ENCODE assay signal across 14 mouse cellular contexts in genomic region chr11:78346326-78347069, GRCm38 (mm10). TPM values are rescaled to one million over a fixed set of nuclear protein-coding genes. Genes with fewer than 3 reads are reported as not detected.
DNase-seq lines count a peak whose midpoint lies in the region; ATAC-seq and TF ChIP-seq lines count a peak whose summit lies in the region.
"Had no signal": no experiment of that assay in that cellular context is flagged by ENCODE, and none has a peak within 500 bp of the region (broad histone marks: within the 10 kb centered on the region; RNA-seq: fewer than 3 reads in every experiment).

No protein-coding gene starts in this region.

- no peak for TF ChIP-seq CTCF in gastrocnemius, adult 2 months (IDR thresholded peaks at IDR 0.05)

- peak overlapping the region; percentile 86 for H3K27ac ChIP-seq in gastrocnemius, adult 2 months
- no peak overlapping the region for H3K27ac ChIP-seq in midbrain, embryonic 12.5 days (replicated peaks)
- no peak overlapping the region for H3K27ac ChIP-seq in midbrain, embryonic 16.5 days (ENCODE audit: low read length)
- H3K27ac ChIP-seq in stomach, embryonic 14.5 days (ENCODE audit: low read length): 0 out of 2 replicates have a peak overlapping the region, but pooled peaks have one; percentile 15
- H3K27ac ChIP-seq: hindbrain, postnatal 0 days had no signal

- no peak for DNase-seq in gastrocnemius, adult 2 months
- no peak for DNase-seq in gastrocnemius, postnatal 14 days
- peak; percentile 39 for DNase-seq in induced T-regulatory cell, adult 2 months (ENCODE audit: low read depth)
- no peak for DNase-seq in gastrocnemius, adult 18-20 months (ENCODE audit: low spot score)
- DNase-seq in left cerebral cortex, adult 9 months (ENCODE audit: low spot score in 2 of 2): no peak

- H3K27me3 ChIP-seq in midbrain, embryonic 12.5 days: no peaks in the 10 kb centered on the region
- H3K27me3 ChIP-seq in midbrain, embryonic 16.5 days (ENCODE audit: control insufficient read depth, insufficient read depth, low read depth, low read length): no peaks in the 10 kb centered on the region
- H3K27me3 ChIP-seq in stomach, embryonic 14.5 days (ENCODE audit: control insufficient read depth, insufficient read depth, low read length): no peaks in the 10 kb centered on the region
- H3K27me3 ChIP-seq: heart, embryonic 12.5 days; Patski had no signal

- ATAC-seq in midbrain, embryonic 12.5 days (ENCODE audit: low FRiP score, low read depth): no peak
- ATAC-seq in midbrain, embryonic 16.5 days: no peak
- ATAC-seq in stomach, embryonic 14.5 days (ENCODE audit: insufficient number of reproducible peaks, insufficient read depth, low FRiP score, low read depth): no peak
- ATAC-seq: Patski had no signal

- peaks cover 32% of the 10 kb centered on the region for H3K4me1 ChIP-seq in midbrain, embryonic 12.5 days
- peaks cover 31% of the 10 kb centered on the region for H3K4me1 ChIP-seq in midbrain, embryonic 16.5 days (ENCODE audit: control insufficient read depth, insufficient read depth, low read length)
- peaks cover 26% of the 10 kb centered on the region for H3K4me1 ChIP-seq in stomach, embryonic 14.5 days (ENCODE audit: control insufficient read depth, insufficient read depth, low read length)

- H3K4me2 ChIP-seq in midbrain, embryonic 12.5 days (replicated peaks): 0 out of 2 replicates have a peak overlapping the region, but pooled peaks have one; percentile 0
- no peak overlapping the region for H3K4me2 ChIP-seq in midbrain, embryonic 16.5 days (ENCODE audit: low read length)
- H3K4me2 ChIP-seq in stomach, embryonic 14.5 days (replicated peaks; ENCODE audit: low read depth, low read length): no peak overlapping the region

- no peak overlapping the region for H3K4me3 ChIP-seq in gastrocnemius, adult 2 months
- H3K4me3 ChIP-seq in midbrain, embryonic 12.5 days: no peak overlapping the region
- H3K4me3 ChIP-seq in midbrain, embryonic 16.5 days (ENCODE audit: low read depth, low read length): no peak overlapping the region
- no peak overlapping the region for H3K4me3 ChIP-seq in stomach, embryonic 14.5 days (ENCODE audit: low read depth, low read length)
- H3K4me3 ChIP-seq: heart, embryonic 12.5 days had no signal

- intact Hi-C loops in gastrocnemius, adult 2 months (cut with DNase I): loop anchor here (2.0 to 5.0 kb wide), 2 partner anchors 69 to 84 kb away; no protein-coding TSS in a partner anchor
- intact Hi-C loops in gastrocnemius, postnatal 14 days (cut with DNase I; ENCODE audit: low total_unique reads): loop anchor here (5.0 kb wide), 1 partner anchor 79 kb away; no protein-coding TSS in a partner anchor

- peaks cover 19% of the 10 kb centered on the region for H3K36me3 ChIP-seq in midbrain, embryonic 12.5 days
- peaks cover 11% of the 10 kb centered on the region for H3K36me3 ChIP-seq in midbrain, embryonic 16.5 days (ENCODE audit: control insufficient read depth, insufficient read depth, low read length)
- H3K36me3 ChIP-seq in stomach, embryonic 14.5 days (ENCODE audit: control insufficient read depth, insufficient read depth, low read length): peaks cover 10% of the 10 kb centered on the region

- H3K9me3 ChIP-seq in midbrain, embryonic 12.5 days: no peaks in the 10 kb centered on the region
- H3K9me3 ChIP-seq in midbrain, embryonic 16.5 days (replicated peaks; ENCODE audit: control insufficient read depth, low read length, poor library complexity, severe bottlenecking): no peaks in the 10 kb centered on the region
- H3K9me3 ChIP-seq in stomach, embryonic 14.5 days (ENCODE audit: control insufficient read depth, low read depth, low read length): no peaks in the 10 kb centered on the region
- H3K9me3 ChIP-seq: heart, embryonic 12.5 days had no signal

- H3K9ac ChIP-seq in midbrain, embryonic 12.5 days (replicated peaks): no peak overlapping the region
- H3K9ac ChIP-seq in midbrain, embryonic 16.5 days (ENCODE audit: low read depth, low read length): no peak overlapping the region
- H3K9ac ChIP-seq in stomach, embryonic 14.5 days (replicated peaks; ENCODE audit: low read depth, low read length): no peak overlapping the region

- 60% methylated on average over 6 of the region's 6 CpGs for WGBS in midbrain, embryonic 12.5 days
- 60% methylated on average over 6 of the region's 6 CpGs for whole genome bisulfite sequencing in midbrain, embryonic 16.5 days
- 77% methylated on average over 6 of the region's 6 CpGs for WGBS in stomach, embryonic 14.5 days

RNA-seq across cellular contexts. Expression of gene Unc119, which starts 3.2 kb away (rescaled TPM):
- total RNA-seq in gastrocnemius, adult 2 months (2021): 1 to 10 TPM; 7.1 to 9.2 TPM
- total RNA-seq in gastrocnemius, postnatal 14 days (2021): 10 to 100 TPM; 16.1 to 17.8 TPM
- 80.0 and 80.6 TPM in 2 replicates for polyA plus RNA-seq in midbrain, embryonic 12.5 days (2016; fragmentation: Nextera tagmentation; extraction: Ambion mirVana)
- 77.2 and 81.8 TPM in 2 replicates for polyA plus RNA-seq in midbrain, embryonic 16.5 days (2015; fragmentation: Nextera tagmentation; extraction: Ambion mirVana)
- polyA plus RNA-seq in stomach, embryonic 14.5 days (2014; fragmentation: Nextera tagmentation; extraction: Ambion mirVana): 45.9 and 47.5 TPM in 2 replicates
- total RNA-seq in gastrocnemius, adult 18-20 months (2021): 1 to 10 TPM; 8.3 TPM

RNA-seq across cellular contexts. Expression of gene Pigs, which starts 18.3 kb away (rescaled TPM):
- 10 to 100 TPM; 20.0 to 21.3 TPM for total RNA-seq in gastrocnemius, adult 2 months (2021)
- total RNA-seq in gastrocnemius, postnatal 14 days (2021): 10 to 100 TPM; 23.1 to 25.1 TPM
- polyA plus RNA-seq in midbrain, embryonic 12.5 days (2016; fragmentation: Nextera tagmentation; extraction: Ambion mirVana): 59.9 and 67.2 TPM in 2 replicates
- polyA plus RNA-seq in midbrain, embryonic 16.5 days (2015; fragmentation: Nextera tagmentation; extraction: Ambion mirVana): 70.7 and 79.0 TPM in 2 replicates
- 67.7 and 69.8 TPM in 2 replicates for polyA plus RNA-seq in stomach, embryonic 14.5 days (2014; fragmentation: Nextera tagmentation; extraction: Ambion mirVana)
- total RNA-seq in gastrocnemius, adult 18-20 months (2021): 10 to 100 TPM; 18.2 to 19.2 TPM

RNA-seq across cellular contexts. Expression of gene Aldoc, which starts 23.7 kb away (rescaled TPM):
- total RNA-seq in gastrocnemius, adult 2 months (2021): 1 to 10 TPM; 1.6 to 2.7 TPM
- total RNA-seq in gastrocnemius, postnatal 14 days (2021): 1 to 10 TPM; 1.5 to 2.1 TPM
- 1.8 and 4.6 TPM in 2 replicates for polyA plus RNA-seq in midbrain, embryonic 12.5 days (2016; fragmentation: Nextera tagmentation; extraction: Ambion mirVana)
- polyA plus RNA-seq in midbrain, embryonic 16.5 days (2015; fragmentation: Nextera tagmentation; extraction: Ambion mirVana): 87.2 and 154 TPM in 2 replicates
- 18.8 and 21.2 TPM in 2 replicates for polyA plus RNA-seq in stomach, embryonic 14.5 days (2014; fragmentation: Nextera tagmentation; extraction: Ambion mirVana)
- 1 to 10 TPM; 2.1 to 2.6 TPM for total RNA-seq in gastrocnemius, adult 18-20 months (2021)

RNA-seq across cellular contexts. Expression of gene Foxn1, which starts 39.9 kb away (rescaled TPM):
- total RNA-seq in gastrocnemius, adult 2 months (2021): not detected
- total RNA-seq in gastrocnemius, postnatal 14 days (2021): not detected
- polyA plus RNA-seq in midbrain, embryonic 12.5 days (2016; fragmentation: Nextera tagmentation; extraction: Ambion mirVana): not detected in 2 replicates
- polyA plus RNA-seq in midbrain, embryonic 16.5 days (2015; fragmentation: Nextera tagmentation; extraction: Ambion mirVana): not detected in 2 replicates
- polyA plus RNA-seq in stomach, embryonic 14.5 days (2014; fragmentation: Nextera tagmentation; extraction: Ambion mirVana): 0.45 and 0.64 TPM in 2 replicates
- not detected for total RNA-seq in gastrocnemius, adult 18-20 months (2021)
- total RNA-seq: hindbrain, postnatal 0 days; layer of hippocampus, postnatal 10 days; left cerebral cortex, postnatal 4 days had no signal
- polyA plus RNA-seq: heart, embryonic 12.5 days; hindbrain, postnatal 0 days; neural tube, embryonic 11.5 days had no signal

RNA-seq across cellular contexts. Expression of gene Spag5, which starts 45.2 kb away (rescaled TPM):
- 1 to 10 TPM in 1 of 2 experiments, under 1 TPM in 1; 0.81 to 2.0 TPM for total RNA-seq in gastrocnemius, adult 2 months (2021)
- total RNA-seq in gastrocnemius, postnatal 14 days (2021): 1 to 10 TPM; 5.3 TPM
- 47.6 and 51.8 TPM in 2 replicates for polyA plus RNA-seq in midbrain, embryonic 12.5 days (2016; fragmentation: Nextera tagmentation; extraction: Ambion mirVana)
- 4.2 and 6.5 TPM in 2 replicates for polyA plus RNA-seq in midbrain, embryonic 16.5 days (2015; fragmentation: Nextera tagmentation; extraction: Ambion mirVana)
- 40.5 and 44.6 TPM in 2 replicates for polyA plus RNA-seq in stomach, embryonic 14.5 days (2014; fragmentation: Nextera tagmentation; extraction: Ambion mirVana)
- 1 to 10 TPM; 2.3 to 2.5 TPM for total RNA-seq in gastrocnemius, adult 18-20 months (2021)

Comparison
In these comparisons a context has a peak if more than half of its experiments do, and no peak if none do; other contexts are left out.
1. H3K27ac ChIP-seq: peak in gastrocnemius, adult 2 months (single experiment) and stomach, embryonic 14.5 days (single experiment); none in midbrain, embryonic 12.5 days (single experiment) and midbrain, embryonic 16.5 days (single experiment).